17 mouse cellular contexts compared by ENCODE assay signal in the genomic region with DNA sequence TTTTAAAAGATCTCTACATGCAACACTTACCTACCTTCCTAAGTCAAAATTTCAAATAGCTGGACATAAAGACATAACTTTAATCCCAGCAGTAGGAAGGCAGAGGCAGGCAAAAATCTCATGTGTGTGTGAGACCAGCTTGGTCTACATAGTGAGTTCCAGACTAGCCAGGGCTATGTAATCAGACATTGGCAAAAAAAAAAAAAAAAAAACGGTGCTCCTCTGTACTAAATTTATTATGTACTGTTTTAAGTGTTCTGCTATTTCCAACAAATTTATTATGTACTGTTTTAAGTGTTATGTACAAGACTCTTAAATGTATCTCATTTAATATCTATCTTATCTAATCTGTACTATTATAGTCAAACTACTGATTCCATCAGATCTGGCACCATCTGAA. TPM values are rescaled to one million over a fixed set of nuclear protein-coding genes. Genes with fewer than 3 reads are reported as not detected.
DNase-seq lines count a peak whose midpoint lies in the region; TF ChIP-seq lines count a peak whose summit lies in the region.
"Had no signal": no experiment of that assay in that cellular context is flagged by ENCODE, and none has a peak within 500 bp of the region (broad histone marks: within the 10 kb centered on the region; RNA-seq: fewer than 3 reads in every experiment).

No protein-coding gene starts in this region.

- H3K9ac ChIP-seq in CH12.LX (ENCODE audit: insufficient read depth, low read depth) (no peak overlapping the region), MEL (ENCODE audit: control insufficient read depth, low read depth, low read length, poor library complexity, severe bottlenecking) (no peak overlapping the region)

- dilution Hi-C loops in CH12.LX (cut with MboI; ENCODE audit: extremely low pct_ligation_motif_present, extremely low pct_unique_long_range_greater_than_20kb, low sequenced_read_pairs) = no loop called here

- H3K27ac ChIP-seq in CH12.LX (ENCODE audit: insufficient read depth, low read depth) (no peak overlapping the region), MEL (ENCODE audit: control insufficient read depth, low read depth, low read length) (no peak overlapping the region)

- no peaks in the 10 kb centered on the region for H3K4me1 ChIP-seq in CH12.LX (ENCODE audit: control insufficient read depth in 1 of 2, insufficient read depth in 2 of 2)
- peaks cover 3 to 21% of the 10 kb centered on the region in 2 experiments; a peak in 3 of 4 replicates for H3K4me1 ChIP-seq in MEL (ENCODE audit: control insufficient read depth in 1 of 2, insufficient read depth in 2 of 2, low read length in 2 of 2)

- H3K27me3 ChIP-seq in CH12.LX (replicated peaks) (no peaks in the 10 kb centered on the region), MEL (ENCODE audit: control insufficient read depth in 1 of 2, insufficient read depth in 2 of 2, low read length in 2 of 2) (no peaks in the 10 kb centered on the region)
- H3K27me3 ChIP-seq: Patski had no signal

- TF ChIP-seq CTCF in CH12.LX (conservative IDR thresholded peaks at IDR 0.05 in 1 of 2, IDR thresholded peaks at IDR 0.05 in 1 of 2; ENCODE audit: low read depth in 2 of 2, low read length in 2 of 2) (no peak), MEL (IDR thresholded peaks at IDR 0.05 in 2 of 3, conservative IDR thresholded peaks at IDR 0.05 in 1 of 3; ENCODE audit: control insufficient read depth in 1 of 3, insufficient read depth in 1 of 3, low read depth in 2 of 3, low read length in 3 of 3, poor library complexity in 1 of 3, severe bottlenecking in 1 of 3) (no peak)

- H3K9me3 ChIP-seq in CH12.LX (replicated peaks; ENCODE audit: low read length) (no peaks in the 10 kb centered on the region), MEL (replicated peaks; ENCODE audit: insufficient read depth, low read length) (no peaks in the 10 kb centered on the region)

- H3K4me3 ChIP-seq in CH12.LX (replicated peaks in 1 of 3; ENCODE audit: low read depth in 2 of 3, low read length in 2 of 3, poor library complexity in 1 of 3) = no peak overlapping the region
- H3K4me3 ChIP-seq in MEL (ENCODE audit: control insufficient read depth in 1 of 2, insufficient read depth in 1 of 2, low read depth in 2 of 2, low read length in 2 of 2) = no peak overlapping the region

- H3K79me2 ChIP-seq in CH12.LX (replicated peaks; ENCODE audit: control insufficient read depth, extremely low read depth, insufficient read depth, poor library complexity, severe bottlenecking) (peaks cover 5% of the 10 kb centered on the region; the same call in 1 of the 2 replicates), MEL (ENCODE audit: control insufficient read depth, insufficient read depth, low read length, poor library complexity) (peaks cover 28% of the 10 kb centered on the region)

- H3K4me2 ChIP-seq in CH12.LX (ENCODE audit: insufficient read depth, low read depth, poor library complexity, severe bottlenecking) = no peak overlapping the region

- H3K36me3 ChIP-seq in CH12.LX (replicated peaks in 1 of 2; ENCODE audit: control insufficient read depth in 1 of 2, insufficient read depth in 1 of 2, low read length in 1 of 2) (peaks cover 7 to 28% of the 10 kb centered on the region in 2 experiments), MEL (ENCODE audit: control insufficient read depth in 1 of 2, insufficient read depth in 2 of 2, low read length in 2 of 2) (peaks cover 9 to 34% of the 10 kb centered on the region in 2 experiments)

- TF ChIP-seq EP300 in CH12.LX (IDR thresholded peaks at IDR 0.05; ENCODE audit: low read length) (no peak), MEL (IDR thresholded peaks at IDR 0.05; ENCODE audit: low read depth in 1 of 2, low read length in 2 of 2) (no peak)

- no peak for TF ChIP-seq POLR2A in CH12.LX (IDR thresholded peaks at IDR 0.05; ENCODE audit: low read depth, low read length)
- TF ChIP-seq POLR2A in MEL (IDR thresholded peaks at IDR 0.05; ENCODE audit: control insufficient read depth in 1 of 2, insufficient read depth in 1 of 2, low read depth in 1 of 2, low read length in 2 of 2, poor library complexity in 1 of 2) = peak in 1 of 2 experiments; percentile 4; a peak in 1 of 4 replicates

- in situ Hi-C loops in CH12.LX (cut with MboI; ENCODE audit: low pct_ligation_motif_present, low pct_unique_long_range_greater_than_20kb, low sequenced_read_pairs) = no loop called here

- TF ChIP-seq RAD21 in CH12.LX (IDR thresholded peaks at IDR 0.05; ENCODE audit: low read depth, low read length) (no peak), MEL (IDR thresholded peaks at IDR 0.05; ENCODE audit: low read depth, low read length) (no peak)

- no peak for DNase-seq in CH12.LX (ENCODE audit: extremely low read depth)
- no peak for DNase-seq in MEL (ENCODE audit: low read depth, low spot score)
- no peak for DNase-seq in left cerebral cortex, adult 11 months (ENCODE audit: low spot score)
- DNase-seq in heart, postnatal 4 days = no peak
- DNase-seq: adrenal gland, adult 2 months; adrenal gland, adult 8-10 months; adrenal gland, postnatal 10 days; adrenal gland, postnatal 14 days; adrenal gland, postnatal 25 days; adrenal gland, postnatal 36 days; B cell, adult 2 months; cerebellum, adult 11 months; cerebellum, adult 11-12 months; cerebellum, adult 18-20 months; cerebellum, adult 2 months; cerebellum, adult 8-10 months had no signal

TF ChIP-seq in CH12.LX, 34 proteins besides CTCF, POLR2A, EP300 and RAD21:
- no peak for TF ChIP-seq USF2 (conservative IDR thresholded peaks at IDR 0.05; ENCODE audit: low read depth, low read length)
- TF ChIP-seq ZNF384 (IDR thresholded peaks at IDR 0.05; ENCODE audit: low read depth, low read length) = peak; percentile 60

TF ChIP-seq in MEL, 35 proteins besides CTCF, POLR2A, EP300 and RAD21:
- TF ChIP-seq TBP (IDR thresholded peaks at IDR 0.05; ENCODE audit: low read depth, low read length) = no peak
- TF ChIP-seq ZNF384 (IDR thresholded peaks at IDR 0.05; ENCODE audit: low read depth, low read length) = peak; percentile 91
TF ChIP-seq in MEL: peak in this region for 1.

RNA-seq across cellular contexts. Expression of gene Cdk13, which starts 28.6 kb away (rescaled TPM):
- total RNA-seq in CH12.LX (2012; rRNA removed) (20.1 and 22.2 TPM in 2 replicates), CH12.LX (2014; rRNA removed) (19.8 and 22.8 TPM in 2 replicates), MEL (2012; rRNA removed) (27.2 and 28.7 TPM in 2 replicates)
- polyA plus RNA-seq in CH12.LX (2012; ENCODE audit: insufficient read length, low read depth) (27.0 and 27.3 TPM in 2 replicates), MEL (2012; ENCODE audit: insufficient read depth in 1 of 2, insufficient read length in 2 of 2, low read depth in 1 of 2, low replicate concordance in 2 of 2, missing spikeins in 1 of 2) (10 to 100 TPM in 1 of 2 experiments, not detected in 1; 43.7 TPM)
- total RNA-seq in heart, postnatal 4 days (2021) = 10 to 100 TPM; 40.8 to 42.3 TPM

Comparison
In these comparisons a context has a peak if more than half of its experiments do, and no peak if none do; other contexts are left out.
1. Of the 35 proteins assayed by ChIP-seq in both MEL and CH12.LX: peak only in MEL: none; only in CH12.LX: none; in both: ZNF384; in neither: 33; mixed calls (peak in some experiments, not most) for 1.